Mouse (Mus musculus) activated CD4-positive, CD25-positive, alpha-beta regulatory T cell, adult 9 weeks (primary cell): Measurements from ENCODE around the gene Gm21977. TPM values are rescaled to one million over a fixed set of nuclear protein-coding genes. Genes with fewer than 3 reads are reported as not detected.

Experiments used
- polyA plus RNA-seq: library from polyadenylated mRNA; unstranded; fragments of 100-300 nt; shearing (Covaris generic); gene quantifications from one replicate; pipeline ENCODE4 v1.2.1, GENCODE M21; 2017

Gene Gm21977
- polyA plus RNA-seq: not detected

DNA sequence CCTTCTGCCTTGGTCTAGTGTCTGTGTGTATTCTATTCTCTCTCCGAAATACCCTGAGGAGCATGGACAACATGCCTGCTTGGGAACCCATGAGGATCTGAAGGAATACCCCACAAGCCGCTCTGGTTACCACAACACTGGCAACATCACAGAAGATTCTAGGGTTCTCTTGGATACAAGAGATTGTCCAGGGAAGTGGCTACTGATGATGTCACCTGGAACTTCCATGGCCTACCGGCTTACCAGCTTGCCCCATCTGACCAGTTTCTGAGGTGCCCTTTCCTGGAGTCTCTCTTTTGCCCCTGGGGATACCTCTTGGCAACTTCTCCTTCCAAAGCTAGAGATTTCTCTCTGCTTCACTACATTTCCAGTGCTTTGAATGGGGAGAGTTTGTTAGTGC is at the start of gene Gm21977:
TSS of gene Gm21977 (minus strand) at position 101 of the 400 bp plus-strand sequence.

Other genes with a start within 250 kb of the Gm21977 start
- not detected for gene Gm3633, start 211.6 kb downstream of the Gm21977 start, polyA plus RNA-seq
- gene Gm10378, start 197.5 kb downstream of the Gm21977 start, polyA plus RNA-seq: not detected
- gene Gm3015, start 84.7 kb downstream of the Gm21977 start, polyA plus RNA-seq: not detected
- gene Gm10377, start 55.5 kb downstream of the Gm21977 start, polyA plus RNA-seq: not detected
- not detected for gene Gm8082, start 140.1 kb upstream of the Gm21977 start, polyA plus RNA-seq
- not detected for gene Gm10376, start 162.2 kb upstream of the Gm21977 start, polyA plus RNA-seq
- gene Gm8094, start 223.2 kb upstream of the Gm21977 start, polyA plus RNA-seq: not detected
- gene Gm8104, start 247.1 kb upstream of the Gm21977 start, polyA plus RNA-seq: not detected